Mouse (Mus musculus) neutrophil, adult 5-6 weeks (primary cell): ENCODE data around the gene Wasf2. TPM values are rescaled to one million over a fixed set of nuclear protein-coding genes. Genes with fewer than 3 reads are reported as not detected.
A peak's percentile ranks its signal among the peaks of the same experiment; 100 is the strongest.

Experiments used
- ATAC-seq: fragments of 151-379, 151-347 bp; 2 replicates; pipeline ENCODE4 v1.8.0; 2017; ENCODE audit warnings: mild to moderate bottlenecking, moderate TSS enrichment; ENCODE audit not compliant: insufficient number of reproducible peaks, poor library complexity, low FRiP score, severe bottlenecking; ENCODE audit errors: extremely low read depth
- total RNA-seq: library from RNA; stranded (forward); fragments of 200-1000 nt; gene quantifications from 2 replicates; pipeline ENCODE4 v1.2.3, GENCODE M21; 2017

Wasf2 gene
- total RNA-seq, 1 experiment from 2014 or later: 105 TPM

- ATAC-seq: no peak
These were observed 64.2 kb downstream of the Wasf2 start for GRCm38 (mm10) chr4:133194482-133194881.

- no peak for ATAC-seq
These were observed 64.7 kb downstream of the Wasf2 start for GRCm38 (mm10) chr4:133195014-133195413.

- no peak for ATAC-seq
These were observed 65.8 kb downstream of the Wasf2 start for GRCm38 (mm10) chr4:133196136-133196535.

GRCm38 (mm10) chr4:133196852-133197251 is 66.5 kb downstream of the Wasf2 start:
- peak; percentile 61 for ATAC-seq

GRCm38 (mm10) chr4:133197355-133197754 is 67.0 kb downstream of the Wasf2 start:
- ATAC-seq: no peak

GRCm38 (mm10) chr4:133197801-133198286 is 67.5 kb downstream of the Wasf2 start:
- ATAC-seq: no peak

DNA sequence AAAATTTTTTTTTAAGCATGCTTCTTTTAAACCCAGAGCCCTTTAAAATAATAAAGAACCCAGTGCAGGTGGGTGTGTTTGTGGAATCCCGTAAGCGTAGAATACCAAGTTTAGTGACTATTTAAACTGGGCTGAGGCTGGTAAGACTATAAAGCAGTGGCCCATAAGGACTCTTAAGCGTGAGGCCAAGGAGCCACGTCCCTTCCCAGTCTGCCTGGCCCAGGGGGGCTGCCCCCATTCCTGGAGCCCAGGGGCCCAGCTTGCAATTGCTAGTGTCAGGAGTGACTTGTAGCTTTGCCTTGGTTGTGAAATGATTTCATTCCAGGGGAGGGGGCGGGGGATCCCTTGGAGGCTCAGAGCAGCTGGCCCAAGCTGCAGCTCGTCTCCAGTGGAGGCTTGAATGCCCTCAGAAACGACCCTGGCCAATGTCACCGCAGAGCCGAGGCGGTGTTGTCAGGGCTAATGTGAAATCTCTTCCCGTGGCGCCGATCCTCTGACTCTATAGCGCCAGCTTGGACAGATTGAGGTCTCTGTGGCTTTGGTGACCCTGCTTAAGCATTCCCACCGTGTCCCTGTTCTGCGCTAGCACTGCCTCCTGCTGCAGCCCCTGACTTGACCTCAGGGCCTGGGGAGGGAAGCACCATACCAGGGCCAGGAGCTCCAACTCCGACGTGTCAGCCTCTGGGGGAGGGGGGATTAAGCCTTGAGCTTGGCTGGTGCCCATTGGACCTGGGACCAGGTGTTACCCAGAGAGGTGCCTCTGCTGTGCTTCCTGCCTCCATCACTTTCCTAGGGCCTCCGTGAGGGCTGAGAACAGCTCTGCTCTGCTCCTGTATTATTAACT is 68.3 kb downstream of the Wasf2 start:
- ATAC-seq: no peak

GRCm38 (mm10) chr4:133199743-133200142 is 69.4 kb downstream of the Wasf2 start:
- no peak for ATAC-seq

DNA sequence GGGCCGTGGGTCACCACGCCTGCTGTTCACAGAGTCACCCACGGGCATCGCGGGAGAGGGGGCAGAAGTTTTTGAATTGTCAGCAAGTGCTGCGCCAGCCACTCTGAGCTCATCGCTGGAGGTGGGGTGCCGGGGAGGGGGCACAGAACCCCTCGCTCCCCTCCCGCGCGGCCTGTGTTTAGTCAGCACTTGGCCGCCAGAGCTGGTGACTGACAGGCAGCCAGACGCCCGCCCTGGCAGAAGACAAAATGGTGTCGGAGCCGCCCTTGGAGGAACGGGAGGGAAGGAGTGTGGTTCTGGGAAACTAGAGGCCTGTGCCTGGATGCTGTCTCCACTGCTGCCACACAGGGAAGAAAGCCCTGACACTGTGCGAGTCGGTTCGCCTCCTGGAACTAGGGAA is 70.0 kb downstream of the Wasf2 start:
- ATAC-seq: no peak

- peak; percentile 54 for ATAC-seq
These were observed 70.9 kb downstream of the Wasf2 start for GRCm38 (mm10) chr4:133201006-133201771.

GRCm38 (mm10) chr4:133202254-133202653 is 71.9 kb downstream of the Wasf2 start:
- no peak for ATAC-seq

DNA sequence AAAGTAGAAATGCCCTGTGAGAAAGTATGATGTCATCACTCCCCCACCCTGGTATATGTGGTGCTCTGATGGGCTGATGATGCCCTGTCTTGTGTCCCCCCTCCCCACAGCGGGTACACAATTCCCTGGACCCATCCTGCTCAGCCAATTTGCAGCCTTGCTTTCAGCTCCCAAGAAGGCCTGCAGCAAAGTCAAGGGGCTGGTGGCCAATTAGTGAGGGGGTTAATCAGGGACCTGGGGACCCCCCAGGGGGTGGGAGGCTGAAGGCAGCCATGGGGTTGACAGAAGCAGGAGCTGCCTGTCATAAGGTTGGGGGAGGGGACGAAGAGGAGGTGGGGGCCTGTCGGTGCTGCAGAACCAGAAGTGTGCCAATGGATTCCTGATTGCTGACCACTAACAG is 73.3 kb downstream of the Wasf2 start:
- no peak for ATAC-seq

DNA sequence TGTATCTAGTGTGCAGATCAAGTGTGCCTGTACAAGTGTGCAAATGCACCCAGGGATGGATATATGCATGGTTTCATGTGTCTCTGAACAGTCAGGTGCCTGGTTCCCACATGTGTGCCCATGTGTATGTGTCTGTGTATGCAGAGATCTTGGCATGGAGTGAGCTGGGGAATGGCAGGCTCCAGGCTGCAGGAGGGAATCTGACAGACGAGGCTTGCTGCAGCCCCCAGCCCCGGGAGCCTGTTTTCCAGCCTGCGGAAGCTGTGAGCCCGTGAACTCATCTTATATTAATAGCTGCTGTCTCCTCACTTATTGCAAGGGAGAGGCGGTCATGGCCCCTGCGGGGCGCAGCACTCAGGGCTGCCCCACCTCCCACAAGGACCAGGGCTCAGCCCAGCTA is 74.1 kb downstream of the Wasf2 start:
- no peak for ATAC-seq

DNA sequence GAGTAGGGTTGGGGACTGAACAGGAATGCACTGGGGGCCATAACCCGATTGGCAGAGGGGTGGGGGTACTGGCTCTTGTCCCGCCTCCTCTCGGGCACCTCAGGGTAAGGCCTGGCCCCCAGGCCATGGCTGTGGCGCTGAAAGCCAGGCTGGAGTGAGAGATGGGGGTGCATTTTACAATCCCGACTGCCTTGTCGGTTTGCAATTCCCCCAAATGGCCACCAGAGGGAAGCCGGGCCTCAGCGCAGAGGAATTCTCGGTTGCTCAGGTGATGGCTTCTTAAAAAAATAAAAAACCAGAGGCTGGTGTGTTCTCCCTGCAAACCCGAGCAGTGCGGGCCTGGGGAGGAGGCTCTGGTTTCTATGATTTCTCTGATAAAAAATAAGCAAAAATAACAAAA is 79.1 kb downstream of the Wasf2 start:
- ATAC-seq: peak; percentile 52

DNA sequence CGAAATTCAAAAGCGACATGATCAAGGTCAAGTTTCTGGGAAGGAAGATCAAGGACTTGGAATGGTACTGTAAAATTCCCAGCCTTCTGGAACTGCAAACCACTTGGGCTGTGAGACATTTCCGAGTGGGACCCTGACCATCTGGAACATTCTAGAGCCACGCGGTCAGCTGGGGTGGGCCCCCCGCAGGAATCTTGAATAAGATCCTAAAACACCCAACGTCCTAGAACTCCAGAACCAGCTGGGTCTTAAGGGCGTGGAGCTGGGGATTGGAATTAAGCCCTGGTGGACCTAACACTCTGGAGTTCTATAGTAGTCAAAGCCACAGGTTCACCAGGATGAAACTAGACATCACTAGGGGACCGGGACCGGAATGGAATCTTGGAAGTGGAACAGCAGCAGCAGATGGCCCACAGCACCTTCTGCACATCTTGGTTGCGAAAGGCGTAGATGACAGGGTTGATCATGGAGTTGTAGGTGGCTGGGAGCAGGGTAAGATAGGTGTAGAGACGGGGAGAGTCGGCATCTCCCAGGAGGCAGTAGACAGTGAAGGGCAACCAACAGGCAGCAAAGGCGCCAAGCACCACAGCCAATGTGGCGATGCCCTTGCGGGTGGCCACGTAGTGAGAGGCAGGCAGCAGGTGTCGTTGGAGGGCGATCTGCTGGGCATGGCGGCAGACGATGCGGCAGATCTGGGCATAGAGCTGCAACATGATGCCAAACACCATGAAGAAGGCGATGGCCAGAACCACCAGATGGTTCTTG is 79.9 kb downstream of the Wasf2 start:
- ATAC-seq: no peak

GRCm38 (mm10) chr4:133210788-133211390 is 80.6 kb downstream of the Wasf2 start:
- no peak for ATAC-seq

DNA sequence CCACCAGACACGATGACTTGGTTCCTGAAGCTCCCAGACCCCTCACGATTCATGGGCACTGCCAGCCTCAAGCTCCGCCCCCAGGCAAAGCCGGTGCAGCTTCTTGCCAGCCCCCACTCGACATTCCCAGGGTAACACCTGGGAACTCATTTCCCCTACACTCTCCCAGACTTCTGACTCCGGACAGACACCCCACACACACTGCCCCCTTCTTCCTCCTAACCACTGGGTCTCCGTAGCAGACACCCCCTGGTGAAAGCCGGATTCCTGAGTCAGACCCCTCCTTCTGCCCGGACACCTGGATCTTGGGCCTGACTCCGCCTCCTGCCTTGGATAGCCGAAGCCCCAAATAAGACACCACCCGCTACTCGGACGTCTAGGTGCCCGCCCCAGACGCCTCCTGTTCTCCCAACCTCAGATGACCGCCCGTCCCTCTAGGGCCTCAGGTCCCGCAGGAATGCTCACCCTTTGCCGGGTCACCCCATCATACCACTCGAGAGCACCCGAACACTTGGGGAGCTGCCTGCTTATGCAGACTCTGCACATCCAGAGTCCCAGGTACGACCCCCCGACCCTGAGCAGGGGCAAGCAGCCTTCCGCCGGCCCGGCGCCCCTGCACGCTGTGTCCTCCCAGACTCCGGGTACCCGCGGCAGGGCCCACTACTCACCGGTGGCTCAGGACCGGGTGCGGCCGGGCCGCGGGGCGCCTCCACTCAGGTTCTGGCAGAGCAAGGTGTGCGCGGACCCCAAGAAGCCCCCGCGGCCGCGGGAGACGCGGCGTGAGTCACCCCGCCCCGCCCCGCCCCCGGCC is 81.7 kb downstream of the Wasf2 start, which contains the start of the genes Cd164l2 and Gpr3:
Cd164l2 (plus strand) TSS at position 381 of the 811 bp plus-strand sequence.
Gpr3 (minus strand) TSS at position 786 of the 811 bp plus-strand sequence.
- ATAC-seq: no peak
